Mouse (Mus musculus) liver, embryonic 16.5 days (tissue): ENCODE results near the gene Tgif2lx1. TPM values are rescaled to one million over a fixed set of nuclear protein-coding genes. Genes with fewer than 3 reads are reported as not detected.
"Not testable (repeated sequence)": the region's sequence is repeated elsewhere in the genome, so short reads cannot be mapped to it uniquely, and the experiment has no call there.

Source experiments
- ATAC-seq: fragments of 200-750 bp; cut with Nextera tagmentation; 2 replicates; pipeline ENCODE4 v1.8.0; 2017; ENCODE audit warnings: low read depth, mild to moderate bottlenecking, moderate number of reproducible peaks, moderate library complexity
- H3K27ac ChIP-seq: fragments of 300-500 bp; sonication (generic); 2 replicates; pipeline ENCODE4 v1.5.1; 2014; ENCODE audit warnings: mild to moderate bottlenecking, low read length
- H3K27me3 ChIP-seq: fragments of 300-500 bp; sonication (generic); 2 replicates; pipeline ENCODE4 v1.6.1; 2014; ENCODE audit warnings: low read depth, low read length, mixed read lengths; ENCODE audit not compliant: control insufficient read depth, insufficient read depth
- H3K36me3 ChIP-seq: fragments of 300-500 bp; sonication (generic); 2 replicates; pipeline ENCODE4 v1.6.1; 2014; ENCODE audit warnings: mild to moderate bottlenecking; ENCODE audit not compliant: control insufficient read depth, insufficient read depth
- H3K4me1 ChIP-seq: fragments of 300-500 bp; sonication (generic); 2 replicates; pipeline ENCODE4 v1.6.1; 2014; ENCODE audit warnings: low read depth, low read length, mixed read lengths; ENCODE audit not compliant: control insufficient read depth
- H3K4me2 ChIP-seq: fragments of 300-500 bp; sonication (generic); 2 replicates; pipeline ENCODE4 v1.6.1; 2014; ENCODE audit warnings: low read depth, low read length, mixed read lengths
- H3K4me3 ChIP-seq: fragments of 300-500 bp; sonication (generic); 2 replicates; pipeline ENCODE4 v1.5.1; 2014; ENCODE audit warnings: low read depth, mild to moderate bottlenecking, low read length
- H3K9ac ChIP-seq: fragments of 300-500 bp; sonication (generic); 2 replicates; pipeline ENCODE4 v1.6.1; 2014; ENCODE audit warnings: low read depth, low read length
- H3K9me3 ChIP-seq: fragments of 300-500 bp; sonication (generic); replicated peaks from 2 replicates; pipeline ENCODE4 v1.6.1; 2016; ENCODE audit warnings: low read length; ENCODE audit not compliant: control insufficient read depth
- WGBS: fragments of 180-500 bp; shearing (Covaris S2); extraction: QIAGEN DNeasy Blood & Tissue Kit; methylation state at CpG from one replicate; pipeline ENCODE4 v1.1.7; 2014; ENCODE audit not compliant: insufficient replicate concordance; 5-methylcytosine and 5-hydroxymethylcytosine counted together
- polyA plus RNA-seq: library from polyadenylated mRNA; unstranded; fragments of >200 nt; fragmentation: Nextera tagmentation; extraction: Ambion mirVana; gene quantifications from 2 replicates; pipeline ENCODE4 v1.2.1, GENCODE M21; 2015

Tgif2lx1 gene
- polyA plus RNA-seq = not detected in 2 replicates

DNA sequence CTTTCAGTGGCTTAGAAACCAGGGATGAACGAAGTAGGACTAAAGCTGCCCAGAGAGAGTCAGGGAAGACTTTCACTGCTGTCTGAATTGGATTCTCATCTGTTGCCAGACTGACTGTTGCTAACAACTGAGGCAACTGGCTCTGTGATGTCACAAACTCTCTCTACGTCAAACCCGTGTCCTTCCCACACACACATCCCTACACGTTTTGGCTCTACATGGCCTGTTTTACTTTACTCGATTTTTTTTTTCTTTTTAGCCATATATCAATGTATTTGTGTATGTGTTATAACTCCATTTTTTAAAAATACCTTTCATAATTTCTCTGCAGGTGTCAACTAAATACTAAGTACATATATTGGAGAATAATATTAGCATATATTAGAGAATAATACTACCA lies at the start of gene Tgif2lx1:
TSS of gene Tgif2lx1 (minus strand) at position 101 of the 400 bp plus-strand sequence.
- WGBS = no CpG with 5 or more reads among the region's 5 CpGs
- not testable (repeated sequence) for ATAC-seq, H3K9ac ChIP-seq, H3K36me3 ChIP-seq, H3K27me3 ChIP-seq, H3K4me1 ChIP-seq, H3K4me3 ChIP-seq, H3K9me3 ChIP-seq, H3K4me2 ChIP-seq, H3K27ac ChIP-seq

Other genes with a start within 250 kb of the Tgif2lx1 start
- gene Tgif2lx2, start 53.5 kb downstream of the Tgif2lx1 start, polyA plus RNA-seq = not detected in 2 replicates